Mouse (Mus musculus) left cerebral cortex, postnatal 4 days (tissue): ENCODE results near the gene Zfp462. TPM values are rescaled to one million over a fixed set of nuclear protein-coding genes. Genes with fewer than 3 reads are reported as not detected.
"Not testable (repeated sequence)": the region's sequence is repeated elsewhere in the genome, so short reads cannot be mapped to it uniquely, and the experiment has no call there.

Experiments
- DNase-seq: peaks from one replicate; pipeline ENCODE4 v3.0.0-alpha.2; 2022
- intact Hi-C: fragments of 180-260 bp; cut with DNase I; formaldehyde crosslinking; loops from one replicate; pipeline ENCODE4 v1.15.1; 2025
- total RNA-seq, 2 experiments: library from RNA; stranded (reverse); gene quantifications; 2 replicates each; pipeline ENCODE4 v1.2.3; 2021

Gene Zfp462
- total RNA-seq, 2 experiments from 2014 or later: 140 to 143 TPM

GRCm38 (mm10) chr4:54987926-54988325 lies 43.1 kb downstream of the Zfp462 start:
- intact Hi-C loops: no loop called here

GRCm38 (mm10) chr4:54991973-54992372 lies 47.1 kb downstream of the Zfp462 start:
- intact Hi-C loops: no loop called here
- no peak for DNase-seq

More at GRCm38 (mm10) chr4:54987926-54988325, 43.1 kb downstream of the Zfp462 start:
- DNase-seq: no peak

GRCm38 (mm10) chr4:54993001-54993400 lies 48.2 kb downstream of the Zfp462 start:
- intact Hi-C loops, DNase-seq: not testable (repeated sequence)

- intact Hi-C loops: no loop called here
- DNase-seq: no peak
These were observed 50.4 kb downstream of the Zfp462 start for GRCm38 (mm10) chr4:54995258-54995657.

DNA sequence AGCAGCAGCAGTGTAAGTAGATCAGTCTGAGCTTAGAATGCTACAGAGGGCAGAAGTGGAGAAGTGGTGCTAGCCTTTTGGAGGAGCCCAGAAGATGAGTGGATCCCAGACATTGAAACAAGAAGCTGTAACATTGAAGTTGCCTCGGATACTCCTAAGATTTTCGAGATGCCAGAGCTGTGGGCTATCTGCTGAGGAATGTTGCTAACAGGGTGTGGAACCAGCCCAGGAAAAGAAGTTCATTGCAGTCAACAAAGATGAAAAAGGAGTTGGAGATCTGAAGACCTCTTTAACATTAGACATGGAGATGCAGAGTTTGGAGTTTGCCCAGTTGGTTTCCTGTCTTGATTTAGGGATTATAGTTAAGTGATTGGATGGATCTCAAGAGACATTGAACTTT lies 51.2 kb downstream of the Zfp462 start:
- intact Hi-C loops: no loop called here
- DNase-seq: no peak

DNA sequence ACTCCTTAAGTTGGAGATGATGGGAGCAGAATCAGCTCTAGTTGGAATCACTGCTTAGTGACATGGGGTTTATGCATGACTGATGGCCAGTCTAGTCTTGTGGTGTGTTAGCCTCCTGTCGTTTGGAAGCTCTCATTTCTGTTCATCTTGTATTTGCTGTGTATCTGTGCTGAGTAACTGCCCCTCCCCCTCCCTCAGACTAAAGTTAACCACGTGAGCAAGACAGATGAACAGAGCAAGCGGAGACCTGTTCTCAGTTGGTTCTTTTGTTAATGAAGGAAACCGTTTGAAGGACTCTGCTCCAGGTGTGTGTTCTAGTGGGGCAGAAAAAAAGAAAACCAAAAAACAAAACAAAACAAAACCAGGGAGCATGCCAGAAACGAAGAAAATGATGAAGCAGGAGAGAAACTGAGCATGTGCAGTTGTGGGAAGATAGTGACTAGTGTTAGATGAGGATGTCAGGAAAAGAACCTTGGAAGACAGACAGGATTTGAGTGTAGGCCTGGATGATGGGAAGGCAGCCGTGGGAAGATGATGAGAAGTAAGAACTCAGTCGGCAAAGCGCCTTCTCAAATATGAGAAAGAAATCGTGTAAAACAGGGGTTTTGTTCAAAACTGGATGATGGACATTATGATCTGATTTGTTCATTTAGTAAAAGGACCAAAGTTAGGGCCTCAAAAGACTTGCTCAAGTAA lies 53.4 kb downstream of the Zfp462 start:
- DNase-seq: no peak
- intact Hi-C loops: no loop called here

DNA sequence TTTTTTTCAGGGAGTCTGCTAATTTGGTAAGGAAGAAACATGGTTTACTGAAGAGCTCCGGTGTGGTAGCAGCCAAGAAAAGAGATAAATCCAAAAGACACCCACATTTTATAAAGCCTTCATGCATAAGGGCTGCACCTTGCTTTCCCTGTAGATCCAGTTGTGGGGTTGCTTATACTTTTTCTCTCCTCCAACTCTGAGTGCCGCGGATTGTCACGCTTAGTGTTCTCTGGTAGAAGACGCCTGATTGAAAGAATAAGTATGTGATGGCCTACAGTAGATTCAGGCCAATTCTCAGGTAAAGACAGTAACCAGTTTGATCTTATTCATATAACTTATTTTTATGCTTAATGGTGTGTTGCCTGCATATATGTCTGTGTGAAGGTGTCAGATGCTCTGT lies 54.7 kb downstream of the Zfp462 start:
- intact Hi-C loops: no loop called here
- DNase-seq: no peak

GRCm38 (mm10) chr4:55001386-55001785 lies 56.5 kb downstream of the Zfp462 start:
- intact Hi-C loops: no loop called here
- DNase-seq: no peak

GRCm38 (mm10) chr4:55003128-55003527 lies 58.3 kb downstream of the Zfp462 start:
- intact Hi-C loops: no loop called here
- no peak for DNase-seq

GRCm38 (mm10) chr4:55005066-55005465 lies 60.2 kb downstream of the Zfp462 start:
- intact Hi-C loops: no loop called here
- DNase-seq: peak; percentile 12

GRCm38 (mm10) chr4:55005521-55005969 lies 60.7 kb downstream of the Zfp462 start:
- intact Hi-C loops: no loop called here
- DNase-seq: peak; percentile 40

DNA sequence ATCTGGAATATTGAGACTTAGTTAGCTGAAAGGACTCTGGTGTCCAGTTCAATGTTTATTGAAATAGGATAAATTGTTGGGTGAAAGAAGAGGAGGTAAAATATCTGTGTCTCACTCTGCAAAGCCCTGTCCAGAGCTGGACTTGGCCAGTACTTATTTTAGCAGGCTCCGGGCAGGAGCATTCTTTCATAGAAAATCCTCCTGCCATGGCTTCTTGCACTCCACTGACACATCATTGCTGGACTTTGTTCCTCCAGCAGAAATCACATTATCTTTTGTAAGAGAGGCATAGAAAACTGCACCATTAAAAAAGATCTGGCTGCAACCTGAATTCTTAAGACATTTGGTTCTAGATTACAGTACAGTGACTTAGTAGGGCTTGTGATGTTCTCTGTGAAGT lies 61.2 kb downstream of the Zfp462 start:
- no peak for DNase-seq
- intact Hi-C loops: no loop called here

GRCm38 (mm10) chr4:55008616-55009015 lies 63.8 kb downstream of the Zfp462 start:
- DNase-seq: no peak
- intact Hi-C loops: no loop called here

DNA sequence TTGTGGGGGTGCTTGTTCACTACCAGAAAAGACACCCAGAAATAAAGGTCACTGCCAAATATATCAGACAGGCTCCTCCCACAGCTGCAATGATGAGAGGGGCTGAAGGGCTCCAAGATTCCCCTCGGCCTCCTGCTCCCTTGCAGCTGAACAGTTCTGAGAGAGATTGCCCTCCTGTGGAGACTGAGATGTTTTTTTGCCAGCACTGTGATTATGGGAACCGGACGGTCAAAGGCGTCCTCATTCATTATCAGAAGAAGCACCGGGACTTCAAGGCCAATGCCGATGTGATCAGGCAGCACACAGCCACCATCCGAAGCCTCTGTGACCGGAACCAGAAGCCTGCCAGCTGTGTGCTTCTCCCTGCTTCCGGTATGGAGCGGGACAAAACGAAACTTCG lies 66.5 kb downstream of the Zfp462 start:
- intact Hi-C loops: no loop called here
- no peak for DNase-seq

DNA sequence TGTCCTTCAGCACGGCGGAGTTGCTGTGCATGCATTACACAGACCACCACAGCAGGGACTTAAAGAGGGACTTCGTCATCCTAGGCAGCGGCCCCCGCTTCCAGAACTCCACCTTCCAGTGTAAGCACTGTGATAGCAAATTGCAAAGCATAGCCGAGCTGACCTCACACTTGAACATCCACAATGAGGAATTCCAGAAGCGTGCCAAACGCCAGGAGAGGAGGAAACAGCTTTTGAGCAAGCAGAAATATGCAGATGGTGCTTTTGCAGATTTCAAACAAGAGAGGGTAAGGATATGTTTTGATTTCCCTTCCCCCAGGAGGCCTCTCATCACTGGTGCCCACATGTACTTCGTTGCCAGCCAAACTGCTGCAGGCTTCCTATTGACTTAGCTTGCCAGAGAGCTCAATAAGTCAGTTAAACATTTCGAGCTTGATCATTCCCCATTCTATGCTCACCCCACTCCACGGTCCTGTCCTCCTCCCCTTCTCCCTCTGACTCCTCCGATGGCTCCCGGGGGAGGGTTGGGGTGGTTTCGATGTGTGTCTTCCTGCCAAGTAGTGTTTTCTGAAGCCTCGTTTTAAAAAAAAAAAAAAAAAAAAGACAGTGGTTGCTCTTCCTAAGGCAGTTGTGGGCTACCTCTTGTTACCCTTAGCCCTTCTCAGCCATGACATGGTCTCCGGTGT lies 68.9 kb downstream of the Zfp462 start:
- intact Hi-C loops: no loop called here
- no peak for DNase-seq

DNA sequence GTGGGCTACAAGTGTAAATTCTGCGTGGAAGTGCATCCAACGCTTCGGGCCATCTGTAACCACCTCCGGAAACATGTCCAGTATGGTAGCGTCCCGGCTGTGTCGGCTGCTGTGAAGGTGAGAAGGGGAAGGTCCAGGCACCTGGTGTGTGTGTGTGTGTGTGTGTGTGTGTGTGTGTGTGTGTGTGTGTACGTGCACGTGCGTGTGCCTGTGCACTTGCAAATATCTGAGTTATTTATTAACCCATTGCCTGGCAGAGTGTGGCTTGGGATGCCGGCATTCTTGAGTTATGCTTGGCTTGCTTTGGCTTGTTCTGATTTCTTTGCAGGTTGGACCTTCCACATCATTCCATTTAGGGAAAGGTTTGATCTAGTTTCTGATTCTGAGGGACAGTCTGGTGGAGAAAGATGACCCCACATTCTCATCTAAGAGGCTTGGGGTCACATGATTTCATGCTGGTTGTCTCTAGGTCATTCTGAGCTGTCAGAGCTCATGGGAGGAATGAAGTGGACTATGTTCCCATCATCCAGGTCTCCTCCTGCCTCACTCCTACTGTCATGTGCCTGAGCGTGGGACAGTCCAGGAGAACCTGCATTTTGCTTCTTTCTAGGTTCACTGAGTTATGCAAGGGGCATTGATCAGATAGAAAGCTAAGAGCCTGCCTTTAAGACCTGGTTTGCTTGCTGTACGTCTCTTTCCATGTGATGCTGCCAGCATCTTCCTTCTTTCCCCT lies 70.0 kb downstream of the Zfp462 start:
- no peak for DNase-seq
- intact Hi-C loops: no loop called here

GRCm38 (mm10) chr4:55015517-55015916 lies 70.7 kb downstream of the Zfp462 start:
- DNase-seq: no peak
- intact Hi-C loops: no loop called here

DNA sequence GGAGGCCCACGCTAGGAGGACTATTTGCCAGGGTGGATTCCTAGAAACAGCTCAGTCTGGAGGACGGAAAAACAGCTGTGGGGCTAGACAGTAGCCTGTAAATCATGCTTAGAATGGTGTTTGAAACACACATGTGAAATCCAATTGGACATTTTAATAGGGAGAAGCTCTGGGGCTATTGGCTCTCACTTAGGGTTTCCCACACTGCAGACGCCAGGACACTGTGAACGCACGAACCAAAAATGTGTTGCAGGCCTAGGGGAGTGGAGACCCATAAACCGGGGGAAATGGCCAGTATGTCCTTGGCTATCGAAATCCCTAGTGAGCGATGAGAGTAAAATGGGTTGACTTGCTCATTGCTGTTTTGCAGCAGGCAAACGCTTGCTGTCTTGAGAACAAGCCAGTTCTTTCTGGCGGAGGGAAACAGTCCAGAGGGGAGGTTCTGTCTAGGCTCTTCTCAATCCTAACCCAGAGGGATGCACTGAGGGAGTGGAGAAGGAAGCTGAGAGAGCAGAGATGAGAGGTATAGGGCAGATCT lies 81.3 kb downstream of the Zfp462 start:
- no peak for DNase-seq
- intact Hi-C loops: no loop called here

DNA sequence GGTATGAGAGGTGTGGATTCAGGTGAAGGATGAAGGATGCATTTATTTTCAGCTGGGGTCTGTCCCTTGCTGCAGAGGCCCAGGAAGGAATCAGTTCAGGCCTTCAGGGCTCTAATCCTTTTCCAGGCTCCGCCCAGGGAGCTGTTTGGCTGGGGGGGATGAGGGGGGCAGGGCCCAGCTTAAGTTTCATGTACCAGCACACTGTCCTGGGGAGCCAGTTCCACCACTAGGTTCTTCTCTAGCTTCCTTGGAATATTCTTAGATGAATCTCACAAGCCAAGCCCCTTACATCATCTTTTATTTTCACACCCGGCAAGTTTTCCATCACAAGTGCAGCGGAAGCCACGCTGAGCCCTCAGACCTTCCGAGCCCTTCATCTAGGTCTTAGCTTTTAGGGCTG lies 85.6 kb downstream of the Zfp462 start:
- DNase-seq: no peak
- intact Hi-C loops: no loop called here

DNA sequence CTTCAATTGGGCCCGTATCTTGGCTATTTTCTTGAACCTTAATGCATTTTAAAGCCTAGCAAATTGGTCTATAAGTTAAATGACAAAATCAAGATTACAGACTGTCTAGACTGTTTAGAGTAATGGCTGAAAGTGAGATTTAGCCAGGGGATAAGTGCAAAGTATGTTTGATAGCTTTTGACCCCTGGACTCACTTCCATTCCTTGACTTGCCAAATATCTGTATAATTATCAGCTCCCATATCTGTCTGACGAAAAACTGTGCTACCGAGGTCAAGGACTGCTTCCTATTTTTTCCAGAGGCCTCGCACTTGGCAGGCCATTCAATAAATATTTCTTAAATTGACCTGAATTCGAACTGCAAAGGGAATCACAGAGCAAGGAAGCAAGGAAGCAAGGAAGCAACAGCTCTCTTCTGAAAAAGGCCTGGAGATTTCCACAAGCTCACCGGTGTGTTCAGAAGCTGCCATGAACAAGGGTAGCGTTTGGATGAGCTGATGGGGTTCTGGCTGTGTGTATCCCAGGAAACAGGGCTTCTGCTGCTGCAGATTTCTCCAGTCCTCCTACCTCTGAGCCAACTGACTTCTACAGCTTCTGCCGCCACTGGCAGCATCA lies 87.6 kb downstream of the Zfp462 start:
- intact Hi-C loops: no loop called here
- DNase-seq: no peak

GRCm38 (mm10) chr4:55033452-55033851 lies 88.6 kb downstream of the Zfp462 start:
- no peak for DNase-seq
- intact Hi-C loops: no loop called here
